Mouse (Mus musculus) hindbrain, embryonic 14.5 days (tissue): ENCODE measurements around the gene Phf21a. TPM values are rescaled to one million over a fixed set of nuclear protein-coding genes. Genes with fewer than 3 reads are reported as not detected.

Source experiments
- ATAC-seq: fragments of 200-750 bp; cut with Nextera tagmentation; 2 replicates; pipeline ENCODE4 v1.8.0; 2017; ENCODE audit warnings: moderate number of reproducible peaks, mild to moderate bottlenecking, moderate TSS enrichment, moderate library complexity; ENCODE audit not compliant: low FRiP score
- DNase-seq: peaks from one replicate; pipeline ENCODE4 v3.0.0-alpha.2; 2015; ENCODE audit warnings: low spot score
- H3K27ac ChIP-seq: fragments of 300-500 bp; sonication (generic); 2 replicates; pipeline ENCODE4 v1.5.1; 2014; ENCODE audit warnings: mild to moderate bottlenecking, moderate library complexity
- H3K27me3 ChIP-seq: fragments of 300-500 bp; sonication (generic); 2 replicates; pipeline ENCODE4 v1.6.1; 2014; ENCODE audit warnings: mild to moderate bottlenecking, low read length, mixed read lengths; ENCODE audit not compliant: control insufficient read depth, insufficient read depth
- H3K36me3 ChIP-seq: fragments of 300-500 bp; sonication (generic); replicated peaks from 2 replicates; pipeline ENCODE4 v1.6.1; 2014; ENCODE audit not compliant: control insufficient read depth, insufficient read depth
- H3K4me1 ChIP-seq: fragments of 300-500 bp; sonication (generic); replicated peaks from 2 replicates; pipeline ENCODE4 v1.6.1; 2014; ENCODE audit warnings: antibody characterized with exemption, low read length, mixed read lengths; ENCODE audit not compliant: control insufficient read depth, insufficient read depth
- H3K4me2 ChIP-seq: fragments of 300-500 bp; sonication (generic); replicated peaks from 2 replicates; pipeline ENCODE4 v1.6.1; 2014; ENCODE audit warnings: mild to moderate bottlenecking, moderate library complexity
- H3K4me3 ChIP-seq: fragments of 300-500 bp; sonication (generic); replicated peaks from 2 replicates; pipeline ENCODE4 v1.5.1; 2014; ENCODE audit warnings: mild to moderate bottlenecking, low read length
- H3K9ac ChIP-seq: fragments of 300-500 bp; sonication (generic); 2 replicates; pipeline ENCODE4 v1.6.1; 2014
- H3K9me3 ChIP-seq: fragments of 300-500 bp; sonication (generic); 2 replicates; pipeline ENCODE4 v1.6.1; 2016; ENCODE audit warnings: low read length; ENCODE audit not compliant: control insufficient read depth
- WGBS: fragments of 180-500 bp; shearing (Covaris S2); extraction: QIAGEN DNeasy Blood & Tissue Kit; methylation state at CpG from one replicate; pipeline ENCODE4 v1.1.7; 2014; 5-methylcytosine and 5-hydroxymethylcytosine counted together
- microRNA counts: library from miRNA; unstranded; fragments of <30 nt; microRNA quantifications from one replicate; lab custom pipeline; 2016
- microRNA-seq: library from miRNA; unstranded; fragments of <30 nt; microRNA quantifications from one replicate; pipeline ENCODE4, GENCODE M21; 2016
- polyA plus RNA-seq: library from polyadenylated mRNA; unstranded; fragments of >200 nt; fragmentation: Nextera tagmentation; extraction: Ambion mirVana; gene quantifications from 2 replicates; pipeline ENCODE4 v1.2.1, GENCODE M21; 2014

Gene Phf21a
- polyA plus RNA-seq, 1 experiment from 2014 or later, result 29.6 TPM

DNA sequence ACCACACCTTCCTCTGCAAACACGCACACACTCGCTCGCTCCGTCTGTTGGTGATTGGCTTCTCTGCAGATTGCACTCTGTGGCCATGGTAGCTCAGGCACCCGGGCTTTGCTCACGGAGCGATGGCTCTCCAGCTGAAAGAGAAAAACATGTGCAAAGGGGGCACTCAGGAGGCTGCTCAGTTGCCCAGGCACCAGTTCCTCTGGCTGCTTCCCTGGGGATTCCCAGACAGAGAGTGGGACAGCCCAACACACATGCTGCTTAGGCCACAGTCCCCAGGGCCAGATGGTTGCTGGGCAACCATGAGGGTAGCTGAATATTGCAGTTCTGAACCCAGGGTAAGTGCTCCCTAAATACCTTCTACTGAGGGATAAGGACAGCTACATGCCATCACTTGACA is 312.8 kb downstream of the Phf21a start:
- Histone ChIP-seq H3K9me3 (no peaks in the 10 kb centered on the region), H3K4me1 (0 out of 2 replicates have a peak, but pooled peaks cover 9% of the 10 kb centered on the region), H3K4me2 (no peak overlapping the region), H3K4me3 (no peak overlapping the region), H3K27ac (no peak overlapping the region), H3K27me3 (no peaks in the 10 kb centered on the region), H3K36me3 (peaks cover 71% of the 10 kb centered on the region), H3K9ac (no peak overlapping the region)
- ATAC-seq (no peak), DNase-seq (no peak)
- WGBS, result 56% methylated on average over 7 of the region's 7 CpGs

DNA sequence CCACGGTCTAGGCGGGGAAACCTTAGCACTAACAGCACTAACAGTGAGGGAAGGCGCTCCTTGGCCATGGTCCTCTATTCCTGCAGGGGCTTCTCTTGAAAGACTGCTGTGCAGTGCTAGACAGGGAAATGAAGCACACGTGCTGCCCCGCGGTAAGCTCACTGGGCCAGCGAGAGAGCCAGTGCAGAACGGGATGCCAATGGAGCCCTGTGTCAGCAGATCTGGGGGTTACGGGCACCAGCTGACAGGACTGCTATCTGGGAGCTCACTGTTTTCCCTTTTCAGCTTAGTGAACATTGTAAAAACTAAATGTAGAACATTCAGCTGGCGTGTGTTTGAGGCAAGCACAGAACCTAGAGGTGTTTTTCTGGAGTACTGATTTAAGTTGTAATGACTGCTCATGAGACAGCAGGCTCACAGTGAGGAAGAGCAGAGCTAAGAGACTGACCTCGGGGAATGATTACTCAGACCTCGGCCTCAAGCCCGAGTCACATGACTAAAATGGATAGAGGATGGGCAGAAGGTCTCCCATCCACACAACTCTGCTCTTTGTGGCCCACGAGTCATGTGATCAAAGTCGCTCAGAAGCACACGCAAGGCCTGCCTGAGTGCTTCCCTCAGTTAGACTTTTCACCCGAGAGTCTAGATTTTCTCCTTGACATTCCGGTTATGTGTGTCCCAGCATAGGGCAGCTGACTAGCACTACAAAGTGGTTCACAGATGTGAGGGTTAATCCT is 315.6 kb downstream of the Phf21a start:
- ATAC-seq (no peak), DNase-seq (no peak)
- Histone ChIP-seq H3K27ac (no peak overlapping the region), H3K36me3 (peaks cover 94% of the 10 kb centered on the region), H3K27me3 (no peaks in the 10 kb centered on the region), H3K4me2 (no peak overlapping the region), H3K9me3 (no peaks in the 10 kb centered on the region), H3K9ac (no peak overlapping the region), H3K4me3 (no peak overlapping the region), H3K4me1 (no peaks in the 10 kb centered on the region)
- 91% methylated on average over 18 of the region's 18 CpGs for WGBS

DNA sequence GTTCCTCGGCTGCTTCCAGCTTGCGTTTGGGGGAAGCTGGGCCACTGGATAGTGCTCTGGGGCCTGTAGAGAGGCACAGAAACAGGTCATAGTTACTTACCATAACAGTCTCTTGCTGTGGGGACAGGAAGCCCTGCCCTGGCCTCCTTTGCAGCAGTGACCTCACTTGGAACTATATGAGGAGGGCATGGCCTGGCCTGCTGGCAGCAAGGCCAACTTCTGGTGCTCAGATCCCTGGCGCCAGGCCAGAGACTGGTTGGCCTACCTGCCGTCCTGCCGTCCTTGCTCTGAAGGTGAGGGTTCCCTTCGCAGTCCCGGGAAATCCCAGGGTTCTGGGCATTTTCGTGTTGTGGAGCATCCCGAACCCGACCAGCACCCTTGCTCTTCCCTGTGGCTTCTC is 318.8 kb downstream of the Phf21a start:
- H3K4me2 ChIP-seq, result no peak overlapping the region
- no peaks in the 10 kb centered on the region for H3K9me3 ChIP-seq
- H3K4me1 ChIP-seq, result no peaks in the 10 kb centered on the region
- DNase-seq (no peak), ATAC-seq (no peak)
- H3K4me3 ChIP-seq, result no peak overlapping the region
- peaks cover 100% of the 10 kb centered on the region for H3K36me3 ChIP-seq
- H3K27me3 ChIP-seq, result no peaks in the 10 kb centered on the region
- H3K9ac ChIP-seq, result no peak overlapping the region
- no peak overlapping the region for H3K27ac ChIP-seq
- WGBS, result 95% methylated on average over 10 of the region's 10 CpGs

MicroRNA genes within 50 kb of the gene (microRNA counts, 519-probe panel; counts per million panel counts)
- 4,934 counts per million, percentile 53 among the panel's probes with 10 or more counts for microRNA mmu-miR-1955 (lab: Ali Mortazavi, UCI)

Small RNA genes lying within 50 kb of the gene (microRNA-seq; reads per million reads assigned to microRNA genes)
- gene Mir1955 (24.1 reads per million, percentile 37 among the genes with 10 or more reads in this experiment), gene Mir7000 (1.1 reads per million)

Other genes with a start within 250 kb of the Phf21a start
- gene Chrm4, start 165.9 kb upstream of the Phf21a start, polyA plus RNA-seq, result 0.52 and 0.67 TPM in 2 replicates
- 154 and 171 TPM in 2 replicates for gene Mdk, start 160.8 kb upstream of the Phf21a start, polyA plus RNA-seq
- gene Gm9821, start 147.4 kb upstream of the Phf21a start, polyA plus RNA-seq, result 0.39 TPM in 1 of 2 replicates, not detected in the other
- gene Dgkz, start 117.3 kb upstream of the Phf21a start, polyA plus RNA-seq, result 39.0 and 42.6 TPM in 2 replicates
- 3.5 and 3.6 TPM in 2 replicates for gene Creb3l1, start 68.6 kb upstream of the Phf21a start, polyA plus RNA-seq